Mouse (Mus musculus): ENCODE measurements around the gene Nat8f5. TPM values are rescaled to one million over a fixed set of nuclear protein-coding genes. Genes with fewer than 3 reads are reported as not detected.
"Not testable (repeated sequence)": the region's sequence is repeated elsewhere in the genome, so short reads cannot be mapped to it uniquely, and the experiment has no call there.

Nat8f5 gene
- total RNA-seq, 4 experiments from 2014 or later, result 12.6 to 50.0 (median 21.5) TPM

- not testable (repeated sequence) for DNase-seq
Observed at GRCm38 (mm10) chr6:85836098-85836497, 15.3 kb upstream of the Nat8f5 start.

- DNase-seq, result not testable (repeated sequence)
Observed at GRCm38 (mm10) chr6:85835104-85835503, 14.3 kb upstream of the Nat8f5 start.

GRCm38 (mm10) chr6:85834504-85835100 lies 13.8 kb upstream of the Nat8f5 start:
- DNase-seq, result not testable (repeated sequence)

- no peak for DNase-seq
Observed at GRCm38 (mm10) chr6:85831796-85832321, 11.1 kb upstream of the Nat8f5 start, which contains the start of gene Nat8. Gene Nat8 (minus strand): TSS chr6:85832082.

- DNase-seq, result no peak
Observed at GRCm38 (mm10) chr6:85829462-85829861, 8.7 kb upstream of the Nat8f5 start.

- DNase-seq, result no peak
Observed at GRCm38 (mm10) chr6:85825886-85826285, 5.1 kb upstream of the Nat8f5 start.

- DNase-seq, result no peak
Observed at GRCm38 (mm10) chr6:85823382-85824090, 2.8 kb upstream of the Nat8f5 start.

- DNase-seq, result no peak
Observed at GRCm38 (mm10) chr6:85822286-85822685, 1.5 kb upstream of the Nat8f5 start.

- no peak for DNase-seq
Observed at GRCm38 (mm10) chr6:85818338-85818737, 2.4 kb downstream of the Nat8f5 start.

GRCm38 (mm10) chr6:85813339-85813738 lies 7.4 kb downstream of the Nat8f5 start:
- DNase-seq, result no peak

GRCm38 (mm10) chr6:85810942-85811537 lies 9.7 kb downstream of the Nat8f5 start:
- not testable (repeated sequence) for DNase-seq

- not testable (repeated sequence) for DNase-seq
Observed at GRCm38 (mm10) chr6:85810514-85810913, 10.3 kb downstream of the Nat8f5 start.

- DNase-seq, result not testable (repeated sequence)
Observed at GRCm38 (mm10) chr6:85809784-85810183, 11.0 kb downstream of the Nat8f5 start.

- not testable (repeated sequence) for DNase-seq
Observed at GRCm38 (mm10) chr6:85803180-85803579, 17.6 kb downstream of the Nat8f5 start.

Small RNAs within 50 kb of the gene (microRNA-seq; reads per million reads assigned to microRNA genes)
- gene Mir6375, result 0 reads per million in 2 experiments

Other genes starting within 250 kb of the Nat8f5 start
- 10 to 100 TPM in 3 of 4 experiments, 1 to 10 TPM in 1; 9.1 to 23.4 (median 15.1) TPM for gene Alms1, start 233.4 kb downstream of the Nat8f5 start, total RNA-seq (2022)
- gene Nat8f7, start 107.8 kb downstream of the Nat8f5 start, total RNA-seq (2022), result 10 to 100 TPM in 2 of 4 experiments, 1 to 10 TPM in 2; 6.6 to 25.2 (median 11.8) TPM
- gene Nat8f3, start 55.2 kb downstream of the Nat8f5 start, total RNA-seq (2022), result 10 to 100 TPM in 1 of 4 experiments, 1 to 10 TPM in 3; 1.3 to 13.5 (median 3.8) TPM
- 10 to 100 TPM in 2 of 4 experiments, 1 to 10 TPM in 2; 3.3 to 24.0 (median 9.7) TPM for gene Nat8f6, start within 50 bp of the Nat8f5 start, total RNA-seq (2022)
- 10 to 100 TPM in 3 of 4 experiments, 1 to 10 TPM in 1; 9.3 to 39.6 (median 18.5) TPM for gene Nat8, start 11.1 kb upstream of the Nat8f5 start, total RNA-seq (2022)
- 1 to 10 TPM; 3.6 to 8.9 (median 5.8) TPM for gene Nat8f2, start 48.2 kb upstream of the Nat8f5 start, total RNA-seq (2022)
- gene Nat8f4, start 83.9 kb upstream of the Nat8f5 start, total RNA-seq (2022), result 10 to 100 TPM; 19.3 to 26.1 (median 22.0) TPM
- gene Tprkb, start 90.9 kb upstream of the Nat8f5 start, total RNA-seq (2022), result 10 to 100 TPM; 61.2 to 72.8 (median 68.0) TPM
- 10 to 100 TPM; 52.4 to 75.3 (median 66.3) TPM for gene Nat8f1, start 94.7 kb upstream of the Nat8f5 start, total RNA-seq (2022)
- gene Dusp11, start 140.7 kb upstream of the Nat8f5 start, total RNA-seq (2022), result 100 to 1,000 TPM in 3 of 4 experiments, 10 to 100 TPM in 1; 99.2 to 142 (median 122) TPM
- gene Figla, start 195.2 kb upstream of the Nat8f5 start, total RNA-seq (2022), result not detected
- gene Add2, start 207.7 kb upstream of the Nat8f5 start, total RNA-seq (2022), result 1 to 10 TPM in 3 of 4 experiments, under 1 TPM in 1; 0.75 to 2.9 (median 2.3) TPM

Measured in adrenal gland, adult 8-10 months (tissue).